Mouse (Mus musculus): Measurements from ENCODE around the gene Mall.

- TF ChIP-seq CTCF (IDR thresholded peaks at IDR 0.05; ENCODE audit: borderline replicate concordance, control insufficient read depth, extremely low read depth, insufficient read depth, low read length, poor library complexity) = no peak
- no peak for TF ChIP-seq POLR2A (IDR thresholded peaks at IDR 0.05; ENCODE audit: control insufficient read depth, extremely low read depth, insufficient read depth, low read length, poor library complexity)
These were observed 5.2 kb upstream of the Mall start for GRCm38 (mm10) chr2:127734889-127735288.
